Mouse (Mus musculus) megakaryocyte, embryonic 14.5 days (primary cell): Measurements from ENCODE around the gene Lin28b.

Experiments used
- FLI1 ChIP-seq: IDR thresholded peaks from 2 replicates; pipeline ENCODE4 v1.6.1; 2012; ENCODE audit warnings: low read length, inconsistent platforms, mixed read lengths
- GATA1 ChIP-seq: IDR thresholded peaks from 3 replicates; pipeline ENCODE4 v1.6.1; 2012; ENCODE audit warnings: mixed read lengths, low read length, inconsistent platforms, borderline replicate concordance

- no peak for TF ChIP-seq GATA1
- TF ChIP-seq FLI1: no peak
Observed at GRCm38 (mm10) chr10:45446215-45446614, 40.0 kb downstream of the Lin28b start.
